Mouse (Mus musculus) liver, adult (tissue): ENCODE results near the gene Ptgfrn.

Source experiments
- GATA4 ChIP-seq: IDR thresholded peaks from 2 replicates; pipeline ENCODE4 v1.6.1; 2014; ENCODE audit warnings: mild to moderate bottlenecking, low read length; ENCODE audit not compliant: insufficient replicate concordance

Ptgfrn gene

GRCm38 (mm10) chr3:101072506-101073215, 37.4 kb downstream of the Ptgfrn start:
- TF ChIP-seq GATA4, result no peak

DNA sequence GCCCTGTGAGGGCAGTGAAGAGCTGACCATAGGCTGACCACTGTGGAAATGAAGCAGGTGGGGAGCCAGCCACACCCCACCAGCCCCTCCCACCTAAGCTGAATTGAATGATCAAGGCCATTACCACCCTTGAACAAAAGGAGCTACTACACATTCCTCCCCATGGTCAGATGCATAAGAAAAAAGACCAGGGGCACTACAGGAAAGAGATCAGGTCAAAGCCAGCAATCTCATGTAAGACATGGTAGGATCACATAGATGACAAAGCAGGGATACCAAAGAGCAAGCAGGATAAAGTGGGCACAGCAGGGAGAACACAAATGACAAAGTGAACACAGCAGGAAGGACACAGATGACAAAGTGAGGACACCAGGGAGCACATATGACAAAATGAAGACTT, 38.5 kb downstream of the Ptgfrn start:
- no peak for TF ChIP-seq GATA4

DNA sequence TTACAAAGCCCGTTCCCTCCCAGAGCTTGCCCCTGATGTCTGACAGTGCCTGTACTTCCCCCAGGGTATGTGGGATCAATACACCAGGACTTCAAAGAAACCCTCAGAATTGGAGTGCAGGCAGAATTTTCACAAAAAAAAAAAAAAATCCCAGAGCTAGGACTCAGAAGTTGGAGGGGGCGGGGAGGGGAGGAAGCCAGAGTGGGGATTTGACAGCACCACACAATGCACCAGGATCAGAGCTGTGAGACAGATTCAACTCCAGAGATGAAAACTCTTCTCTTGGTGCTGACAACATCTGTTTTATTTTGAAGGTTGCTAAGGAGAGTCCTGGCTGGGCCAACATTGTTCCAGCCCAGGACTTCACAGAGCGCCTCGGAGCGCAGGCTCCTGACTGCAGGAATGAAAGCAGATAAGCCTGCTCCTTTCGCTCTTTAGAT, 39.3 kb downstream of the Ptgfrn start:
- TF ChIP-seq GATA4, result no peak

DNA sequence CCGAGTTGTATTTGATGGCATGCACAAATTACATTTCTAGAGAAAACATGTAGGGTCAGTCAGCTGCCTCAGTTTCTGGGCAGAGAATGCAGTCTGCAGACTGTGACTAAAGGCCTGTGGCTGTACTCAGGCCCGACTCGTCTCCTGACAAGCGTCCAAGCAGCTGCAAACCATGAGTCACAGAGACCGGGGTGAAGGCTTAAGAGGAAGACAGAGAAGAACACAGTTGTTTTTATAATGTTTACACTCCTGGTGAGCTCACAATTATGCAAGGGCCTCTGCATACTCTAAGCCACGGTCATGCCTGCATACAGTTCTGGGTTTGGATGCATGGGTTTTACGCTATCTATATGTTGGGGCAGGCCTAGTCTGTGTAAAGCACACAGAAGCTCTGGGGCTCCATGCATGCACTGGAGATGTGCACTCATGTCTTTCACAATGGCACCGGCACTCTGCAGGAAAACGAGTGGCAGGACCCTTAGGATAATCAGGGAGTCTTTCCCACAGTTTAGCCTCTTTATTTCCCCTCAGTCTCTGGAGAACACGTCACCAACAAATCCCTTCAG, 39.8 kb downstream of the Ptgfrn start:
- TF ChIP-seq GATA4, result no peak

- no peak for TF ChIP-seq GATA4
These were observed 41.4 kb downstream of the Ptgfrn start for GRCm38 (mm10) chr3:101068701-101069100.

DNA sequence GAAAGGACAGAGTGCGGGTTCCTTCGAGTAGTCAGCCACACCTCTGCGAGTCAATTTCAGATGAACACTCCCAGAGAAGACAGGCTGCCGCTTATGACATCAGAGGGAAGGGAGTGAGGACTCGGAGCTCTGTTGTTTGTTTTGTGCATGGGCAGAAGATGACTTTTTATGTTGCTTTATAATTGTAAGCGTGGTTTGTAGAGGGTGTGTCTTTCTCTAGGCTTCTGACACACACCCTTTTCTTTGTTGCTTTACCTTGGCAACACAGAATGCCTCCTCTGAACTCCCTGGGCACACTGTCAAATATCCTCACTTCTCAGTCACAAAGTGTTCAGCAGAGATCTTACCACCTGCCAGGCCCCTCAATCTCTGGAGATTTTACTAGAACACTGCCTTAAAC, 43.9 kb downstream of the Ptgfrn start:
- no peak for TF ChIP-seq GATA4

DNA sequence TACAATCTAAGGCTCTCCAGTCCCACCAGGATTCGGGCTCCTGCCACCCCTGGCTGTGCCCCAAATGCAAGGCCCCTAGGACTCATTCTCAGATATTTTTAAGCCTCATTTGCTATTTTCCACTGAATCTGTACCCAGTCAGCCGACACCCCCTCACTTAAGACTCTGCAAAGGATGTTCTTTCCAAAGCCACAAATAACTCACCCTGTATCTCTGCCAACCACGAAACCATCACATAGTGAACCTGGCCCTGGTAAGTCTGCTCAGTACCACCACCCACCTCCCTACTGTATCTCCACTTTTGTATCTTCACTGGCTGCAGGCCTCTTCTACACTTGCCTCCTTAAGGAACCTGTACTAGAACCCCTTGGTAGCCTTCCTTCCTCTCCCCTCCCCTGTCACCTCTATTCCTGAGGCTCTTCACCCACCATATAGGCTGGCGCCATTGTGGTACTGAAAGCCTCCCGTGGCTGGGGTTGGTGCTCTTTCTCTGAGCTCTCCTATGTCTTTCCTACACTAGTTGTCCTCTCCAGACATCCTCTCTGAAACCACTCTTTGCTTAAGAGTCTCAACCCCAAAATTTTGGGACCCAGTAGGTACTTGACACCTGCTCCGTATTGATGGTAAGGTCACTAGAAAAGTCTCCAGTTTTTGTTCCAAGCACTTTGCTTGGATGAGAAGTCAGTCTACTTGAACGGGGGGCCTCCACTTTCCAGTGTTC, 48.1 kb downstream of the Ptgfrn start:
- TF ChIP-seq GATA4, result no peak

DNA sequence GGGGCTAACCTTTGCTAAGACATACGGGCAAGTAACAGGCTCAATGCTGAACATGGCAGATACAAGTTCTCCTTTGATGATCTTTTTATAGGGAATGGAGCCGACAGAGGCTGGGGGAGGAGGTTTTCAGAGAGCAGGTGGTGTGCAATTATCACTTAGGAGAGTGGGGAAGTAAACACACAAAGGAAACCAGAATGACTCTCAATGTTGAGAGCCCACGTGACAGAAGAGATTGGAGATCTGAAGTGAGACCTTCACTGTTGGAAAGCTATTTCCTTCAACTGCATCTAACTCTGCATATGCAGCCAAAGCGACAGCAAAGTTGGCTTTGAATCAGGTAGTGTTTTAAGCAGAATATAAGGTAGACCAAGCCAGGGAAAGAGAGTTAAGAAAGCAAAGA, 50.9 kb downstream of the Ptgfrn start:
- TF ChIP-seq GATA4, result no peak

- TF ChIP-seq GATA4, result no peak
These were observed 51.9 kb downstream of the Ptgfrn start for GRCm38 (mm10) chr3:101058203-101058602.

DNA sequence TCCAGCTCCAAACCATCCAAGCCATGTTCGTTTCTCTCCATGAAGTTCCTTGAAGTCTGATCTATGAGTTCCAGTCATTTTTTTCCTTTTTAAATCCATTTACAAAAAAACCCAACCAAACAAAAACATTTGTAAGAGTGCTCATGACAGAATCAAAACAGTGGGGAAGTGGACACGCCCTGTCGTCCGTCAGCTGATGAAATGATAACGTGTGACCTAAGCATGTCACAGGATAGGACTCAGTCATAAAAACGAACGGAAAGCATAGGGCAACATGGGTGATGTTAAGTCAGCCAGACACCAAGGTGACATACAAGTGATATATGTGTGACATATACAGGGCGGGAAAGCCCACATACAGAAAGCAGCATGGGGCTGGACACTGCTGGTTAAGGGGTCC, 54.9 kb downstream of the Ptgfrn start:
- TF ChIP-seq GATA4, result no peak

DNA sequence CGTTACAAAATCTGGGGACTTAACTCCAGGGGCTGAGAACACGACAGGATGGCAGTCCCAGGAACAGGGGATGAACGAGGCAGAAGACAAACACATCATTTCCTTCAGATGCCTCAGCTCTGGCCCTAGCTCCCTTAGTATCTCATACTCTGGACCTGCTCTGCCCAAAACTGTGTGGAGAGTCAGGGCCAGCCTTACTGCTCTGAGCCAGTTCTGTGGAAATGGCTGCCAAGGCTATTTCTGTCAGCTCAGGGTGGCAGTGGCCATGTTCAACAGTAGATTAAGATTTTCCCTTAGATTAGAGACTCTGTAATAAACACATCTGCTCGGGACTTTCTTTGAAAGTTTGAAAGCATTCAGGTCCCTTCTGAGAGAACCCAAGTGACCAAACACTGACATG, 58.5 kb downstream of the Ptgfrn start:
- no peak for TF ChIP-seq GATA4

GRCm38 (mm10) chr3:101049997-101050396, 60.1 kb downstream of the Ptgfrn start:
- TF ChIP-seq GATA4, result no peak

GRCm38 (mm10) chr3:101048781-101049180, 61.3 kb downstream of the Ptgfrn start:
- TF ChIP-seq GATA4, result no peak

GRCm38 (mm10) chr3:101047586-101048275, 62.3 kb downstream of the Ptgfrn start:
- TF ChIP-seq GATA4, result no peak

GRCm38 (mm10) chr3:101045431-101045830, 64.6 kb downstream of the Ptgfrn start:
- TF ChIP-seq GATA4, result no peak

DNA sequence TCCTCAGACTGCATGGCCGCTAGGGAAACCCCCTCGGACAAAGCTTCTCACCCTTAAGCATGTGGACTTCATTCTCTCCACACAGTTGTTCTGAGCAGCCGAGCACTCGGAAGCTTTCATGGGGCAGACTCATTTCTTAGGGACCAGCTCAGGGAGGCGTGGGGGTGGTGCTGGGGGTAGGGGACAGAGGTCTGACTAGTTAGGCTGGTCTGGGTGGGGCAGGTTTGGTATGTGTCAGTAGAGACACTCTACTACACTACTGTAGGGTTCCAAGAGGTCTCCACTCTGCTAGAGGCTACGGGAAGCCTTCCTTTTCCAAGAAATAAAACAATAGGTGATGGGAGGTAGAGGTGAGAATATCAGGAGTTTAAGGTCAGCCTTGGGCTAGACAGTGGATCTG, 65.4 kb downstream of the Ptgfrn start:
- no peak for TF ChIP-seq GATA4

DNA sequence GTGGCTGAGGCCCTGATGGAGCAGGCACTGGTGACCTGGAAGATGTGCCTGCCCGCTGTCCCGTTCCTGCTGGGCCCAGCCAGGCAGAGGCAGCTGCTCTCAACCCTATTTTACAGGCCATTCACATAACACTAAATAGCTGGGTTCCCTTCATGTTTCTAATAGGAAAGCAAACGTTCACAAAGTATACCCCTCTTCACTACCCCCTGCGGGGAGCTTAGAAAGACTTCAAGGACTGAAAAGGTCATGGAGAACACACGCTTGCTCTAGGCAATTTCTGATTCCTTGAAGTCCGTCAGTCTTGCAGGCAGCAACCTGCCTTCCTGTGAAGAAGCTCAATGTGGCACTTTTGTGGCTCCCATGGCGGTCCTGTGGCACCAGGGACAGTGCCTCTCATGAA, 68.1 kb downstream of the Ptgfrn start:
- TF ChIP-seq GATA4, result no peak
